Mouse (Mus musculus) liver, postnatal 0 days (tissue): ENCODE measurements around the gene Mapk11.

Experiments used
- CTCF ChIP-seq: sonication (generic); IDR thresholded peaks from 2 replicates; pipeline ENCODE4 v1.5.1; 2016; ENCODE audit warnings: antibody characterized with exemption, low read depth
- EP300 ChIP-seq: IDR thresholded peaks from 2 replicates; pipeline ENCODE4 v1.6.1; 2016; ENCODE audit warnings: antibody characterized with exemption, low read depth, mild to moderate bottlenecking

- TF ChIP-seq CTCF: no peak
- no peak for TF ChIP-seq EP300
These were observed 22.8 kb downstream of the Mapk11 start for GRCm38 (mm10) chr15:89126622-89127021.
